Mouse (Mus musculus): ENCODE data around the gene Ccdc187.

Ccdc187 gene

DNA sequence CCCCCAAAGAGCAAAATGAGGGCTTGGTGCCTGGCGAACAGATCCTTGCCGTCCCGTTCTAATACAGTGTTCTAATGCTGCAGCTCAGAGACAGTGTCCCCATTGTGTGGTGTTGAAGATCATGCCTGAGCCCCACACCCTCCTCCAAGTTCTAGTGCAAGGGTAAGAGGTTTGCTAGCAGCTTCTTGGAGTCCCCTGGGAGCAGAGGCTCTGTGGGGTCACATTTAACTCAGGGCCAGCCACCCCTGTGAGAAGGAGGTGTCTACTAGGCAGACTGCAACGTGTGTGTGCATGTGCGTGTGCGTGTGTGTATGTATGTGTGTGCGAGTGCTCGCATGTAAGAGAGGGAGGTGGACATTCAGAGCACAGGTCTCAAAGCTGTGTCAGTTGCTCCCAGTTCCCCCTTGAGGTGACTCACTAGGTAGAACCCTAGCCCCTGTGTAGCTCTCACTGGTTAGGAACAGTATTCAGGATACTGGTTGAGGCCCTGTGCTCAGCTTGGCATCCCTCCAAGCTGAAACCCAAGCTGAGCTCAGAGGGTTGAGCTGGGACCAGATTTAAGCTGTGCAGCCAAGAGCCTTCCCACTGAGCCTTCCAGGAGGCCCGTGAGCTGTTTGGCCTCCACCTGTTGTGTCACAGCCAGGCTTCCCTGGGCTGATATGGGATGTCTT, 22.4 kb upstream of the Ccdc187 start:
- no peak for DNase-seq (ENCODE audit: low spot score in 2 of 2)

- DNase-seq (ENCODE audit: low spot score in 2 of 2), result no peak
Measured at GRCm38 (mm10) chr2:26315925-26316311, 21.6 kb upstream of the Ccdc187 start.

DNA sequence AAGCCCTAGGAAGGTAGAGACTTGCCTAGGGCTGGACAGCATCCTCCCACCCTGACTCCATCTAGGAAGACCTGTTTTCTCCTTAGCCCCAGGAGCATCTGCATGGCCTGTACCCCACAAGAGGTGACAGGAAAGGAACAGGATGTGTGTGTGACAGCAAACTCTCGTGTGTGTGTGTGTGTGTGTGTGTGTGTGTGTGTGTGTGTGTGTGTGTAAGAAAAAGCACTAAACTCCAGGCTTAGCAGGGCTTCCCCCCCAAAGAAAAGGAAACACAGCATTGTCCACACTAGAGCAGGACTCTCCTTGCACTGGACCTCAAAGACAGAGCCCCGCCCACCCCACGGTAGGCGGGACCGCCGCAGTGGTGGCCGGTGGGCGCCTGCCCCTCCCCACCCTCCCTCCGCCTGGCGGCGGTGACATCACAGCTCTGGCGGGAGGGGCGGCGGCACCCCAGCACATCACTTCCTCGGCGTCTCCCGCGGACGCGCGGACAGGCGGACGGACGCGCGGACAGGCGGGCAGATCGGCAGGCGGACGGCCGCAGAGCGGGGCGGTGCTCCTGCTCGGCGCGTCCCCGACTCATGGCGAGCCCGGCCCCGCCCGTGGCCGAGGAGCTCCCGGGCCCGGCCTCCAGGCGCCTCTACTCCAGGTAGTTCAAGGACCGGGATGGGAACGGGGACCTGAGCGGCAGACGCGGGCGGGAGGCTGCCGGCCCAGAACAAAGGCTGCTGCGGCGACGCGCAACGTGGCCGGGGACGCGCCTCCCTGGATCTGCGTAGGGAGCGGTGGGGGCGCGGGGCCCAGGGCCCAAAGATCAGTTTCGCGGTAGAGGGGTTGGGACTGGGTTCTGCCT, 20.9 kb upstream of the Ccdc187 start, which contains the start of gene Gpsm1:
TSS of gene Gpsm1 (plus strand) at position 444 of the 853 bp plus-strand sequence.
- DNase-seq (ENCODE audit: low spot score in 2 of 2), result peak; percentile 86 to 88

GRCm38 (mm10) chr2:26314281-26315071, 20.1 kb upstream of the Ccdc187 start:
- peak; percentile 70 to 83 for DNase-seq (ENCODE audit: low spot score in 2 of 2)

DNA sequence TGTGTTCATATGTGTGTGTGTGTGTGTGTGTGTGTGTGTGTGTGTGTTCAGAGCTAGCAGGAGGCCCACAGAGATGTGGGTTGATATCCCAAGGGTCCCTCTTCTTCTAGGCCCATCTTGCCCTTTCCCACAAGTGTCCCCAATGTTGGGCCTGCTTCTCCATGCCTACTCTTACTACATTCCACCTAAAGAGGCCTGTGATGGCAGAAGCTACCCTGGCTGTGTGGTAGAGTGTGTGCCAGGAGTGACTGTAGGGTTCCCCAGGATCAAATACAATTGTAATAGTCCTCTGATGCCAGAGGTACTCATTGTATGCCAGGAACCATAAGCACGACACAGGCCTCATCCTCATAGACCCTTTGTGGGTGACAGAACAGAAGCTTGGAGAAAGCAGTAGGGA, 19.0 kb upstream of the Ccdc187 start:
- no peak for DNase-seq (ENCODE audit: low spot score in 2 of 2)

DNA sequence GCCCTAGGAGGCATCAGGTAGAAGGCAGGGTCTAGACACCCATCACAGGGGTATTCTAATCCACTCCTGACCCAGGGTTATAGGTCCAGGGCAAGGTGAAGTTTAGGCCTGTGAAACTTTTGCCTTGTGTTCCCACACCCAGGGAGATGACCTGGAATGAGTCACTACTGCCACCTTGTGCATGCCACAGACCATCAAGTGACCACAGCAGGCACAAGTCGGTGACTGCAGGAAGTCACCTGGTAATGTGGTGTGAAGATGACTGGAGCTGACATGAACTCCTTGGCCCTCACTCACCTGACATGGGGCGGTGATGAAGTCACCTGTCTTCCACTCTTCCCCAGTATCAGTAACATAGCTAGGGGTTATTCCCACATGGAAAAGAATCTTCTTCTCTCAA, 18.5 kb upstream of the Ccdc187 start:
- DNase-seq (ENCODE audit: low spot score in 2 of 2), result no peak

DNA sequence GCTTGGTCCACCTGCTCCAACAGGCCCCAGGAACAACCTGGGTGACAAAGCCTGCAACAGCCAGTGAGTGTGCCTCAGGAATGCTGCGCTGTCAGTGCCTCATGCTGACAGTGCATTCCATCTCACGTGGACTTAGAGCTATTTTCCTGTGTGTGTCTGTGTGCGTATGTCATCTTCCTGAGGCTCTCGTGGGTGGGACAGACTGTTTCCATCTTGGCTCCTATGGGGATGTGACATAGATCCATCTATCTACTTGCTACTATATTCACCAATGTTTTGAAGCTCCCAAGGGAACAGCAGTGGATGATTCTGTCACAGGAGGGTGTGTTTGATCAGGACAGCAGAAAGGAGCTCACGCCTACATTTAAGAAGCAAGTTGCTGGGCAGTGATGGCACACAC, 17.6 kb upstream of the Ccdc187 start:
- DNase-seq (ENCODE audit: low spot score in 2 of 2), result no peak

DNA sequence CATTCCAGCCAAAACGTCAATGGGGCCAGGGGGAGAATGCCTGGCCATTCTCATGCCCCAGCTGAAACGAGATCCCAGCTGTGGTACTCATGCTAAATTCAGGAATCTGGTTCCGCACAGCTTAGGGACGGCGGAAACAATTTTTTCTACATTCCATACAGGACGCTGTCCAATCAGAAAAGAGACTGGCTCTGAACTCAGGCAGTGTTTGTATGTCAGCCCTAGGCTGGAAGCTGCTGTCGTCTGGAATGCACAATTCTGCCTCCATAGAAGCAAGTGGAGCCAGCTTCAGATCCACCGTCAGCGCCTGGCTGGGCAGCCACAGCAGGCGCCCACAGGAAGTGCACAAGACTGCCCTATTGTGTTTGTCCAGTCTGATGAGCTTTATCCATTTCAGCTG, 15.4 kb upstream of the Ccdc187 start:
- no peak for DNase-seq (ENCODE audit: low spot score in 2 of 2)

- no peak for DNase-seq (ENCODE audit: low spot score in 2 of 2)
Measured at GRCm38 (mm10) chr2:26306702-26307101, 12.3 kb upstream of the Ccdc187 start.

DNA sequence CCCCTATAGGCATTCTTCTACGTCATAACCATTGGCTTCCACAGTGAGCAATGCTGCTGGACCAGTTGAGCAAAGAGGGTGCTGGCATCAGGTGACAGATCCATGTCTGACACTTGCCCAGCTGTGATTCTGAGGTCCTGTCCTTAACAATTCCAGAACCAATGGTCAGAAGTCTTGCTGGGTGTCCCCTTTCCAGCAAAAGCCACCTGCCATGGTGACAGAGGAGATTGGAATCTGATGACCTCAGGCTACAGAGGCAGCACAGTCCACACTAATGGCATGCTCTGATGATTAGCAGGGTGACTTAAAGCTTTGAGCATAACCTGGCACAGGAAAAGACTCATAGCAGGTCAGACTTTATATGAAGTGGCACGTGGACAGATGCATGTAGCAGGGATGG, 11.2 kb upstream of the Ccdc187 start:
- DNase-seq (ENCODE audit: low spot score in 2 of 2), result no peak

DNA sequence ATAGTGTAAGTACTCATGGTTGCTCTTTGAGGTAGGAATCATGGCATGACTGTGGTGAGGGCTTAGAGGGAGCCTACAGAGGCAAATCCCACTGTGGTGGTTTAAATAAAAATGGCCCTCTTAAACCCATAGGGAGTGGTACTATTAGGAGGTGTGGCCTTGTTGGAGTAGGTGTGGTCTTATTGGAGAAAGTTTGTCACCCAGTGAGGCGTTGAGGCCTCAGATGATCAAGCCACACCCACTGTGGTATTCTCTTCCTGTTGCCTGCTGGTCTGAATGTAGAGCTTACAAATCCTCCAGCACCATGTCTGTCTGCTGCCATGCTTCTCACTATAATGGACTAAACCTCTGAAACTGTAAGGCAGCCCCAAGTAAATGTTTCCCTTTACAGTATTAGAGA, 10.4 kb upstream of the Ccdc187 start:
- no peak for DNase-seq (ENCODE audit: low spot score in 2 of 2)

DNA sequence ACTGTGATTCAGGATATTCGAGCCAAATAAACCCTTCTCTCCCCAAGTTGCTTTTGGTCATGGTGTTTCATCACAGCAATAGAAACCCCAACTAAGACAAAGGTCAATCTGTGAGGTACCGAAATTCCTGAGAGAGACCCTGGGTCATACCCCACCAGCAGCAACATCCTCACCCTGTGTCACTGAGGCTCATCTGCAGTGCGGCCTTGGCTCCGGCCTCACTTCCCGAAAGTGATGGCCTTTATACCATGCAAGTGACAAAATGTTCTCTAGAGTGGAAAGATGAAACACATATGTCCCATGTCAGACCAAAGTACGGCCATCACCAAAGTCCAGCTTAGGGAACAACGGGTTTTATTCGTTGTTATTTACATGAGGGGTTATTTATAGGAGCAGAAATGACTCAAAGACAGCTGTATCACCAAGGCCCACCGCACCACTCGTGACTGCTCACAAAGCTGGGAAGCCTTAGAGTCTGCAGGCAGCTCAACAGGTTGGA, 7.7 kb upstream of the Ccdc187 start:
- DNase-seq (ENCODE audit: low spot score in 2 of 2), result no peak

DNA sequence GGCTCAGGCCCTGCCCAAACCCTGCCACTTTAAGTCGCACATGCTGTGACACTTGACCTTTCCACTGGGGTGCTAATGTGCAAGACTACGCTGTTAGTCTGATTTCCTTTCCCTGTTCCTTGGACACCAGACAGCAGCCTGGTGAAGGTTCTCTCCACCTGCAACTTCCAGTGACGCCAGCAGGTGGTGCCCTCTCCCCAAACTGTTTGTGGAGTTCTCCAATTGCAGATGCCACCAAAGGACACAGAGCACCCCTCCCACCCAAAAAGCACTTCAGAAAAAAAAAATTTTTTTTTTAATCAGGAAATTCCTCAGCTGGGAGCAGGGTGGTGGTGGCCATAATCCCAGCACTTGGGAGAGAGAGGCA, 6.4 kb upstream of the Ccdc187 start:
- DNase-seq (ENCODE audit: low spot score in 2 of 2), result peak; percentile 80 to 87

GRCm38 (mm10) chr2:26300161-26300807, 5.9 kb upstream of the Ccdc187 start:
- DNase-seq (ENCODE audit: low spot score in 2 of 2), result no peak

- no peak for DNase-seq (ENCODE audit: low spot score in 2 of 2)
Measured at GRCm38 (mm10) chr2:26299336-26299735, 5.0 kb upstream of the Ccdc187 start.

- DNase-seq (ENCODE audit: low spot score in 2 of 2), result no peak
Measured at GRCm38 (mm10) chr2:26298856-26299230, 4.5 kb upstream of the Ccdc187 start.

- DNase-seq (ENCODE audit: low spot score in 2 of 2), result no peak
Measured at GRCm38 (mm10) chr2:26298208-26298855, 4.0 kb upstream of the Ccdc187 start.

- no peak for DNase-seq (ENCODE audit: low spot score in 2 of 2)
Measured at GRCm38 (mm10) chr2:26296606-26297195, 2.3 kb upstream of the Ccdc187 start.

- no peak for DNase-seq (ENCODE audit: low spot score in 2 of 2)
Measured at GRCm38 (mm10) chr2:26290133-26290532, 4.2 kb downstream of the Ccdc187 start.

GRCm38 (mm10) chr2:26286391-26286790, 8.0 kb downstream of the Ccdc187 start:
- DNase-seq (ENCODE audit: low spot score in 2 of 2), result no peak

- no peak for DNase-seq (ENCODE audit: low spot score in 2 of 2)
Measured at GRCm38 (mm10) chr2:26285804-26286203, 8.6 kb downstream of the Ccdc187 start.
